In genomic region chr5:3800041-3800440, GRCm38 (mm10) we compare ENCODE assay signal across 25 mouse cellular contexts. TPM values are rescaled to one million over a fixed set of nuclear protein-coding genes. Genes with fewer than 3 reads are reported as not detected.
"Had no signal": no experiment of that assay in that cellular context is flagged by ENCODE, and none has a peak within 500 bp of the region (broad histone marks: within the 10 kb centered on the region; RNA-seq: fewer than 3 reads in every experiment).

No protein-coding gene starts in this region.

- H3K27me3 ChIP-seq: lung, embryonic 15.5 days; megakaryocyte, embryonic 14.5 days; midbrain, embryonic 13.5 days; midbrain, embryonic 15.5 days; neural tube, embryonic 13.5 days; neural tube, embryonic 15.5 days; stomach, embryonic 15.5 days had no signal

- DNase-seq: liver, postnatal 0 days; lung, adult 2 months; lung, postnatal 14 days; lung, postnatal 36 days; retina, postnatal 1 day; right cerebral cortex, adult 18-20 months; right cerebral cortex, postnatal 25 days; right cerebral cortex, postnatal 4 days; thymus, adult 2 months; thymus, postnatal 25 days; thymus, postnatal 4 days had no signal

- H3K27ac ChIP-seq: lung, embryonic 15.5 days; macrophage; midbrain, embryonic 13.5 days; midbrain, embryonic 15.5 days; neural tube, embryonic 13.5 days; neural tube, embryonic 15.5 days; stomach, embryonic 15.5 days; stomach, postnatal 0 days had no signal

- H3K4me3 ChIP-seq: lung, embryonic 15.5 days; midbrain, embryonic 13.5 days; midbrain, embryonic 15.5 days; neural tube, embryonic 13.5 days; neural tube, embryonic 15.5 days; stomach, embryonic 15.5 days had no signal

- H3K36me3 ChIP-seq: lung, embryonic 15.5 days; midbrain, embryonic 13.5 days; midbrain, embryonic 15.5 days; neural tube, embryonic 13.5 days; neural tube, embryonic 15.5 days; stomach, embryonic 15.5 days had no signal

- ATAC-seq: liver, postnatal 0 days; lung, postnatal 0 days; midbrain, embryonic 13.5 days; midbrain, embryonic 15.5 days had no signal

RNA-seq across cellular contexts. Expression of gene Lrrd1, which starts 44.9 kb away (rescaled TPM):
- total RNA-seq: midbrain, postnatal 0 days; monocyte, adult 5-6 weeks had no signal
- polyA plus RNA-seq: liver, postnatal 0 days; lung, postnatal 0 days; macrophage; midbrain, postnatal 0 days; neural tube, embryonic 11.5 days; stomach, postnatal 0 days; urinary bladder, adult 2 months had no signal
